Mouse (Mus musculus) midbrain, embryonic 12.5 days (tissue): ENCODE measurements at regions not wholly inside any gene's neighbourhood (a gene's known extent, or its start where the extent isn't known, plus 50 kb on each side); places are given as distances from the start of the nearest gene placed in this dataset.

Experiments used
- ATAC-seq: fragments of 200-750 bp; cut with Nextera tagmentation; 2 replicates; pipeline ENCODE4 v1.8.0; 2017; ENCODE audit warnings: low read depth, moderate TSS enrichment, moderate library complexity; ENCODE audit not compliant: low FRiP score
- H3K27ac ChIP-seq: fragments of 300-500 bp; sonication (generic); replicated peaks from 2 replicates; pipeline ENCODE4 v1.5.1; 2016; ENCODE audit warnings: mild to moderate bottlenecking
- H3K27me3 ChIP-seq: fragments of 300-500 bp; sonication (generic); 2 replicates; pipeline ENCODE4 v1.6.1; 2016; ENCODE audit warnings: mild to moderate bottlenecking
- H3K36me3 ChIP-seq: fragments of 300-500 bp; sonication (generic); 2 replicates; pipeline ENCODE4 v1.6.1; 2016
- H3K4me1 ChIP-seq: fragments of 300-500 bp; sonication (generic); 2 replicates; pipeline ENCODE4 v1.6.1; 2016
- H3K4me2 ChIP-seq: fragments of 300-500 bp; sonication (generic); replicated peaks from 2 replicates; pipeline ENCODE4 v1.6.1; 2016; ENCODE audit warnings: mild to moderate bottlenecking, moderate library complexity
- H3K4me3 ChIP-seq: fragments of 300-500 bp; sonication (generic); 2 replicates; pipeline ENCODE4 v1.5.1; 2016; ENCODE audit warnings: mild to moderate bottlenecking
- H3K9ac ChIP-seq: fragments of 300-500 bp; sonication (generic); replicated peaks from 2 replicates; pipeline ENCODE4 v1.6.1; 2016; ENCODE audit warnings: mild to moderate bottlenecking, moderate library complexity
- H3K9me3 ChIP-seq: fragments of 300-500 bp; sonication (generic); 2 replicates; pipeline ENCODE4 v1.6.1; 2016; ENCODE audit warnings: mild to moderate bottlenecking
- WGBS: fragments of 180-500 bp; shearing (Covaris S2); methylation state at CpG from one replicate; pipeline ENCODE4 v1.1.7; 2016; 5-methylcytosine and 5-hydroxymethylcytosine counted together

- H3K9me3 ChIP-seq = no peaks in the 10 kb centered on the region
- no peaks in the 10 kb centered on the region for H3K36me3 ChIP-seq
- H3K27ac ChIP-seq = no peak overlapping the region
- ATAC-seq = no peak
- no peak overlapping the region for H3K9ac ChIP-seq
- no peaks in the 10 kb centered on the region for H3K27me3 ChIP-seq
- H3K4me2 ChIP-seq = no peak overlapping the region
- no peaks in the 10 kb centered on the region for H3K4me1 ChIP-seq
- no peak overlapping the region for H3K4me3 ChIP-seq
Measured at GRCm38 (mm10) chr2:45338809-45339208, 221.6 kb upstream of the Zeb2 start.

- no peaks in the 10 kb centered on the region for H3K9me3 ChIP-seq
- WGBS = 93% methylated on average over 4 of the region's 4 CpGs
- H3K4me1 ChIP-seq = no peaks in the 10 kb centered on the region
- H3K4me3 ChIP-seq = no peak overlapping the region
- H3K9ac ChIP-seq = no peak overlapping the region
- H3K4me2 ChIP-seq = no peak overlapping the region
- H3K27ac ChIP-seq = no peak overlapping the region
- no peaks in the 10 kb centered on the region for H3K27me3 ChIP-seq
- no peaks in the 10 kb centered on the region for H3K36me3 ChIP-seq
- no peak for ATAC-seq
Measured at GRCm38 (mm10) chr2:45316945-45317565, 199.9 kb upstream of the Zeb2 start.

- Histone ChIP-seq H3K27ac (no peak overlapping the region), H3K4me1 (peaks cover 8% of the 10 kb centered on the region), H3K9ac (no peak overlapping the region), H3K36me3 (no peaks in the 10 kb centered on the region), H3K4me2 (no peak overlapping the region), H3K27me3 (no peaks in the 10 kb centered on the region), H3K9me3 (no peaks in the 10 kb centered on the region), H3K4me3 (no peak overlapping the region)
- 66% methylated on average over 7 of the region's 7 CpGs for WGBS
- ATAC-seq = peak; percentile 65
Measured at GRCm38 (mm10) chr2:45287530-45288009, 170.4 kb upstream of the Zeb2 start.

GRCm38 (mm10) chr2:45283811-45284210, 166.6 kb upstream of the Zeb2 start:
- Histone ChIP-seq H3K27me3 (no peaks in the 10 kb centered on the region), H3K9me3 (no peaks in the 10 kb centered on the region), H3K36me3 (no peaks in the 10 kb centered on the region), H3K9ac (no peak overlapping the region), H3K4me1 (peaks cover 8% of the 10 kb centered on the region), H3K4me2 (no peak overlapping the region), H3K27ac (no peak overlapping the region), H3K4me3 (no peak overlapping the region)
- no peak for ATAC-seq

- Histone ChIP-seq H3K27me3 (no peaks in the 10 kb centered on the region), H3K9ac (no peak overlapping the region), H3K4me3 (no peak overlapping the region), H3K9me3 (no peaks in the 10 kb centered on the region), H3K36me3 (no peaks in the 10 kb centered on the region), H3K4me1 (no peaks in the 10 kb centered on the region), H3K27ac (no peak overlapping the region), H3K4me2 (no peak overlapping the region)
- 89% methylated on average over 4 of the region's 4 CpGs for WGBS
- ATAC-seq = no peak
Measured at GRCm38 (mm10) chr2:45279490-45279889, 162.3 kb upstream of the Zeb2 start.

GRCm38 (mm10) chr2:45277602-45278001, 160.4 kb upstream of the Zeb2 start:
- Histone ChIP-seq H3K4me1 (no peaks in the 10 kb centered on the region), H3K4me3 (no peak overlapping the region), H3K27me3 (no peaks in the 10 kb centered on the region), H3K27ac (no peak overlapping the region), H3K4me2 (no peak overlapping the region), H3K36me3 (no peaks in the 10 kb centered on the region), H3K9me3 (no peaks in the 10 kb centered on the region), H3K9ac (no peak overlapping the region)
- WGBS = 93% methylated on average over 2 of the region's 2 CpGs
- ATAC-seq = no peak

GRCm38 (mm10) chr2:45276703-45277102, 159.5 kb upstream of the Zeb2 start:
- Histone ChIP-seq H3K9ac (no peak overlapping the region), H3K27me3 (no peaks in the 10 kb centered on the region), H3K4me2 (no peak overlapping the region), H3K9me3 (no peaks in the 10 kb centered on the region), H3K4me1 (no peaks in the 10 kb centered on the region), H3K27ac (no peak overlapping the region), H3K36me3 (no peaks in the 10 kb centered on the region), H3K4me3 (no peak overlapping the region)
- 82% methylated on average over 1 of the region's 1 CpGs for WGBS
- no peak for ATAC-seq

- H3K4me1 ChIP-seq = no peaks in the 10 kb centered on the region
- ATAC-seq = no peak
- no peak overlapping the region for H3K27ac ChIP-seq
- no peak overlapping the region for H3K4me3 ChIP-seq
- 79% methylated on average over 2 of the region's 2 CpGs for WGBS
- no peak overlapping the region for H3K9ac ChIP-seq
- no peaks in the 10 kb centered on the region for H3K27me3 ChIP-seq
- H3K4me2 ChIP-seq = no peak overlapping the region
- no peaks in the 10 kb centered on the region for H3K36me3 ChIP-seq
- H3K9me3 ChIP-seq = no peaks in the 10 kb centered on the region
Measured at GRCm38 (mm10) chr2:45270035-45270434, 152.8 kb upstream of the Zeb2 start.

- no peaks in the 10 kb centered on the region for H3K9me3 ChIP-seq
- H3K36me3 ChIP-seq = no peaks in the 10 kb centered on the region
- ATAC-seq = no peak
- H3K4me2 ChIP-seq = no peak overlapping the region
- H3K4me3 ChIP-seq = no peak overlapping the region
- no peak overlapping the region for H3K9ac ChIP-seq
- 55% methylated on average over 2 of the region's 2 CpGs for WGBS
- H3K27me3 ChIP-seq = no peaks in the 10 kb centered on the region
- H3K4me1 ChIP-seq = no peaks in the 10 kb centered on the region
- H3K27ac ChIP-seq = no peak overlapping the region
Measured at GRCm38 (mm10) chr2:45265819-45266218, 148.6 kb upstream of the Zeb2 start.

GRCm38 (mm10) chr2:45261949-45262348, 144.8 kb upstream of the Zeb2 start:
- Histone ChIP-seq H3K4me2 (no peak overlapping the region), H3K27ac (no peak overlapping the region), H3K9me3 (no peaks in the 10 kb centered on the region), H3K36me3 (no peaks in the 10 kb centered on the region), H3K9ac (no peak overlapping the region), H3K4me1 (no peaks in the 10 kb centered on the region), H3K27me3 (no peaks in the 10 kb centered on the region), H3K4me3 (no peak overlapping the region)
- 80% methylated on average over 3 of the region's 3 CpGs for WGBS
- no peak for ATAC-seq

- ATAC-seq = no peak
- 80% methylated on average over 3 of the region's 3 CpGs for WGBS
- Histone ChIP-seq H3K4me1 (no peaks in the 10 kb centered on the region), H3K27ac (no peak overlapping the region), H3K36me3 (no peaks in the 10 kb centered on the region), H3K9me3 (no peaks in the 10 kb centered on the region), H3K4me2 (no peak overlapping the region), H3K27me3 (no peaks in the 10 kb centered on the region), H3K9ac (no peak overlapping the region), H3K4me3 (no peak overlapping the region)
Measured at GRCm38 (mm10) chr2:45258897-45259296, 141.7 kb upstream of the Zeb2 start.

GRCm38 (mm10) chr2:45256373-45256772, 139.2 kb upstream of the Zeb2 start:
- ATAC-seq = peak; percentile 66; the same call in 1 of the 2 replicates
- WGBS = 56% methylated on average over 5 of the region's 5 CpGs
- H3K4me3 ChIP-seq = no peak overlapping the region

GRCm38 (mm10) chr2:45253936-45254335, 136.7 kb upstream of the Zeb2 start:
- H3K9ac ChIP-seq = no peak overlapping the region
- ATAC-seq = no peak
- WGBS = 79% methylated on average over 4 of the region's 4 CpGs

More at GRCm38 (mm10) chr2:45256373-45256772, 139.2 kb upstream of the Zeb2 start:
- Histone ChIP-seq H3K9ac (no peak overlapping the region), H3K27me3 (no peaks in the 10 kb centered on the region), H3K27ac (no peak overlapping the region), H3K4me1 (no peaks in the 10 kb centered on the region), H3K9me3 (no peaks in the 10 kb centered on the region), H3K36me3 (no peaks in the 10 kb centered on the region), H3K4me2 (no peak overlapping the region)

More at GRCm38 (mm10) chr2:45253936-45254335, 136.7 kb upstream of the Zeb2 start:
- no peaks in the 10 kb centered on the region for H3K9me3 ChIP-seq
- H3K27me3 ChIP-seq = no peaks in the 10 kb centered on the region
- no peak overlapping the region for H3K4me2 ChIP-seq
- H3K4me3 ChIP-seq = no peak overlapping the region
- H3K27ac ChIP-seq = no peak overlapping the region
- H3K36me3 ChIP-seq = no peaks in the 10 kb centered on the region
- no peaks in the 10 kb centered on the region for H3K4me1 ChIP-seq
